Mouse (Mus musculus): ENCODE data around the gene Gamt.

GRCm38 (mm10) chr10:80257936-80258335, 2.9 kb downstream of the Gamt start:
- TF ChIP-seq POLR2A (IDR thresholded peaks at IDR 0.05; ENCODE audit: extremely low read depth, insufficient read depth, low read length): no peak
- no peak for TF ChIP-seq CTCF (IDR thresholded peaks at IDR 0.05; ENCODE audit: low read depth, low read length)

All from liver, adult 2 months (tissue).